ENCODE assay signal across 8 mouse cellular contexts in genomic region chr9:60794841-60795351, GRCm38 (mm10). TPM values are rescaled to one million over a fixed set of nuclear protein-coding genes. Genes with fewer than 3 reads are reported as not detected.
DNase-seq lines count a peak whose midpoint lies in the region; ATAC-seq lines count a peak whose summit lies in the region.

No protein-coding gene starts in this region.

- H3K4me3 ChIP-seq in forebrain, embryonic 15.5 days: peak overlapping the region; percentile 75
- H3K4me3 ChIP-seq in limb, embryonic 13.5 days: peak overlapping the region; percentile 83
- H3K4me3 ChIP-seq in midbrain, embryonic 12.5 days: peak overlapping the region; percentile 63
- H3K4me3 ChIP-seq in stomach, embryonic 15.5 days (replicated peaks): peak overlapping the region; percentile 87

- peaks cover 9% of the 10 kb centered on the region; the same call in 1 of the 2 replicates for H3K27me3 ChIP-seq in forebrain, embryonic 15.5 days
- H3K27me3 ChIP-seq in limb, embryonic 13.5 days: no peaks in the 10 kb centered on the region
- H3K27me3 ChIP-seq in midbrain, embryonic 12.5 days: peaks cover 5% of the 10 kb centered on the region
- H3K27me3 ChIP-seq in stomach, embryonic 15.5 days (replicated peaks): no peaks in the 10 kb centered on the region

- H3K4me1 ChIP-seq in forebrain, embryonic 15.5 days: peaks cover 14% of the 10 kb centered on the region
- peaks cover 20% of the 10 kb centered on the region for H3K4me1 ChIP-seq in limb, embryonic 13.5 days
- H3K4me1 ChIP-seq in midbrain, embryonic 12.5 days: peaks cover 13% of the 10 kb centered on the region
- peaks cover 4% of the 10 kb centered on the region; the same call in 1 of the 2 replicates for H3K4me1 ChIP-seq in stomach, embryonic 15.5 days

- 2% methylated on average over 30 of the region's 30 CpGs for WGBS in forebrain, embryonic 15.5 days
- under 1% methylated on average over 30 of the region's 30 CpGs for WGBS in limb, embryonic 13.5 days
- WGBS in midbrain, embryonic 12.5 days: 2% methylated on average over 30 of the region's 30 CpGs
- under 1% methylated on average over 30 of the region's 30 CpGs for WGBS in stomach, embryonic 15.5 days

- peak overlapping the region; percentile 99 for H3K4me2 ChIP-seq in forebrain, embryonic 15.5 days (replicated peaks)
- peak overlapping the region; percentile 92 for H3K4me2 ChIP-seq in limb, embryonic 13.5 days (replicated peaks)
- H3K4me2 ChIP-seq in midbrain, embryonic 12.5 days (replicated peaks): peak overlapping the region; percentile 81
- peak overlapping the region; percentile 72 for H3K4me2 ChIP-seq in stomach, embryonic 15.5 days

- H3K36me3 ChIP-seq in forebrain, embryonic 15.5 days: no peaks in the 10 kb centered on the region
- H3K36me3 ChIP-seq in limb, embryonic 13.5 days: no peaks in the 10 kb centered on the region
- H3K36me3 ChIP-seq in midbrain, embryonic 12.5 days: no peaks in the 10 kb centered on the region
- no peaks in the 10 kb centered on the region for H3K36me3 ChIP-seq in stomach, embryonic 15.5 days

- no peak overlapping the region for H3K27ac ChIP-seq in forebrain, embryonic 15.5 days (replicated peaks)
- H3K27ac ChIP-seq in limb, embryonic 13.5 days: no peak overlapping the region
- H3K27ac ChIP-seq in midbrain, embryonic 12.5 days (replicated peaks): no peak overlapping the region
- peak overlapping the region; percentile 85; the same call in 1 of the 2 replicates for H3K27ac ChIP-seq in stomach, embryonic 15.5 days

- no peaks in the 10 kb centered on the region for H3K9me3 ChIP-seq in forebrain, embryonic 15.5 days
- H3K9me3 ChIP-seq in limb, embryonic 13.5 days: no peaks in the 10 kb centered on the region
- H3K9me3 ChIP-seq in midbrain, embryonic 12.5 days: no peaks in the 10 kb centered on the region
- no peaks in the 10 kb centered on the region for H3K9me3 ChIP-seq in stomach, embryonic 15.5 days

- peak overlapping the region; percentile 58 for H3K9ac ChIP-seq in forebrain, embryonic 15.5 days (replicated peaks)
- H3K9ac ChIP-seq in limb, embryonic 13.5 days: peak overlapping the region; percentile 84
- peak overlapping the region; percentile 57 for H3K9ac ChIP-seq in midbrain, embryonic 12.5 days (replicated peaks)
- peak overlapping the region; percentile 60; the same call in 1 of the 2 replicates for H3K9ac ChIP-seq in stomach, embryonic 15.5 days

- DNase-seq in ES-CJ7 (ENCODE audit: low read depth, low spot score): peak; percentile 33
- peak; percentile 37 to 82 for DNase-seq in adrenal gland, adult (ENCODE audit: inconsistent age in 2 of 2, low spot score in 1 of 2)
- DNase-seq in heart, postnatal 4 days: peak; percentile 63

- peak; percentile 79 for ATAC-seq in forebrain, embryonic 15.5 days (replicated peaks)
- peak; percentile 17; the same call in 1 of the 2 replicates for ATAC-seq in limb, embryonic 13.5 days (ENCODE audit: low FRiP score, low read depth)
- peak; percentile 42; the same call in 1 of the 2 replicates for ATAC-seq in midbrain, embryonic 12.5 days (ENCODE audit: low FRiP score, low read depth)
- ATAC-seq in stomach, embryonic 15.5 days (ENCODE audit: insufficient read depth, low FRiP score, low read depth): peak; percentile 34; the same call in 1 of the 2 replicates
- no peak for ATAC-seq in megakaryocyte-erythroid progenitor cell, adult 5-6 weeks (replicated peaks; ENCODE audit: low FRiP score, low TSS enrichment, poor library complexity, severe bottlenecking)

RNA-seq across cellular contexts. Expression of gene Uaca, which starts 0.6 kb away (rescaled TPM):
- polyA plus RNA-seq in forebrain, embryonic 15.5 days (2015; fragmentation: Nextera tagmentation; extraction: Ambion mirVana): 15.2 and 16.1 TPM in 2 replicates
- 10 to 100 TPM; 47.4 to 49.2 TPM for total RNA-seq in heart, postnatal 4 days (2021)
- polyA plus RNA-seq in limb, embryonic 13.5 days (2015; fragmentation: Nextera tagmentation; extraction: Ambion mirVana): 29.6 and 31.4 TPM in 2 replicates
- 35.7 and 42.1 TPM in 2 replicates for polyA plus RNA-seq in midbrain, embryonic 12.5 days (2016; fragmentation: Nextera tagmentation; extraction: Ambion mirVana)
- polyA plus RNA-seq in stomach, embryonic 15.5 days (2015; fragmentation: Nextera tagmentation; extraction: Ambion mirVana): 35.9 and 36.1 TPM in 2 replicates
- total RNA-seq in megakaryocyte-erythroid progenitor cell, adult 5-6 weeks (2014; fragmentation: Nextera tagmentation): 1.2 TPM in 1 of 2 replicates, not detected in the other
- 0.34 TPM in 1 of 2 replicates, not detected in the other for total RNA-seq in megakaryocyte-erythroid progenitor cell, adult 5-6 weeks (2017)
